Mouse (Mus musculus): Measurements from ENCODE around the gene Anks1.

DNA sequence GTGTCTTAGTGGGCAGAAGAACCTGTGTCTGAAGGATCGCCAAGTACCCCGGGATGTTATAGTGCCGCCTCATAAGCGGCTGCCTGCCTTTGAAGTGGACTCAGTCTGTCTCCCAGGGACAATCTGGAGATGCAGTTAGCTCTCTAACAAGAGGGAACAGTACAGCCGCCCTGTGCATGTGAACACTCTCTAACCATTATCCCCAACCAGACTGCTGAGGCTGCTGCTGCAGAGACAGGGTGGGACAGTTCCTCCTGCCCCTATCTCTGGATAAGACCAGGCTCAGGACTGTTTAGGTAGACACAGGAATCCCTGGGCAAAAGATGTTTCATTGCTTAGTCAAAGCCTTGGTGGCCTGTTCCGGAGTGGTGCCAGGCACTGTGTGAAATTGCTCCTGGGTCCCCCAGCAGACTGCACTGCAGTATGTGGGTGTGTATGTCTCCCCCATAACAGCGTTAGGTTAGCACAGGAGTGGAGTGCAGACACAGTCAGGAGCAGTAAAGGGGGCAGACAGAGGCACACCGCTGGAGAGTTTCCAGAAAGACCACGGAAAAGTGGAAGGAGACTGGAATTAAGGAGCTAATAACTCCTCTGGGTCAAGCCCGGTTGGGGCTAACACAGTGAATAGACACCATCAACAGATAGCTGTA lies 100.1 kb downstream of the Anks1 start:
- no peak for TF ChIP-seq FLI1 (IDR thresholded peaks at IDR 0.05; ENCODE audit: low read length)
- TF ChIP-seq GATA1 (IDR thresholded peaks at IDR 0.05; ENCODE audit: borderline replicate concordance, low read length) = no peak

All from megakaryocyte, embryonic 14.5 days (primary cell).